Mouse (Mus musculus): ENCODE measurements at regions not wholly inside any gene's neighbourhood (a gene's known extent, or its start where the extent isn't known, plus 50 kb on each side); places are given as distances from the start of the nearest gene placed in this dataset.

DNA sequence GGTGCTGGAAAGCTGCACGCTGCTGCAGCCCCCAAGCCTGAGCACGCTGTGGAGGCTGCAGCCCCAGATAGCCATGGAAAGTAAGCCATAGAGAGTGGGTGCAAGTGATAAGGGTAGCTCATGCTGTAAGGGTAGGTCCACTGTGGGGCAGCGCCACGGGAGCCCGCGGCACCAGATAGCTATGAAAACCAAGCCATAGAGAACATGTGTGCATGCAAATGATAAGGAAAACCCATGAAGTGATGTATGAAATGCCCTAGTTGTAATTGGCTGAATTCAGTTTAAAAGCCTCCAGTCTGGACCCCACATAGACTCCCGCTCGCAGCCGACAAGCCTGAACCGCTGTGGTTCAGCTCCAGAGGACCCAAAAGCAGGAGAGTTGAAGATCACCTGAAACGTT lies 58.8 kb upstream of the L3mbtl3 start:
- no peak for TF ChIP-seq CTCF (IDR thresholded peaks at IDR 0.05; ENCODE audit: insufficient read depth, low read length)
- no peak for TF ChIP-seq POLR2A (IDR thresholded peaks at IDR 0.05; ENCODE audit: borderline replicate concordance, extremely low read depth, low read depth, low read length)

Measured in lung, adult 2 months (tissue).